Mouse (Mus musculus): Measurements from ENCODE around the gene Fam189b.

DNA sequence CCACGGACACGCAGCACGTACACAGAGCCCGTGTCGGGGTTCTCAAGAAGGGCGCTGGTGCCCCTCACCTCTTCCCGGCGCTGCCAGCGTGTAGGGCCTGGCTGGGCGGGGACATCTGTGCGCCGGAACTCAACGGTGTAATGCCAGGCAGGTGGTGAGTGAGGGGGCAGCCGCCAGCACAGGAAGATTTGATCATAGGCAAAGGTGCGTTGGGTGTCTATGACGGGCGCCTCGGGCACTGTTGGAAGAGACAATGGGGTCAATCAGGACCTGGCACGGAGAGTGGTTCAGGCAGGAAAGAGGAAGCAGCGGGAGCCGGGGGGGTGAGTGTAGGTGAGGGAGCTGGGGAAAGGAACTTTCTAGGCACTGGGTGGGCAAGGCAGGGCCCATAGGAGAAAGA, 54.7 kb downstream of the Fam189b start:
- no peak for TF ChIP-seq EP300 (IDR thresholded peaks at IDR 0.05; ENCODE audit: insufficient read depth, low read depth, low read length)
- TF ChIP-seq CTCF (IDR thresholded peaks at IDR 0.05) = no peak
